Mouse (Mus musculus): ENCODE measurements around the gene Mast4.
A peak's percentile ranks its signal among the peaks of the same experiment; 100 is the strongest.

The Mast4 gene

DNA sequence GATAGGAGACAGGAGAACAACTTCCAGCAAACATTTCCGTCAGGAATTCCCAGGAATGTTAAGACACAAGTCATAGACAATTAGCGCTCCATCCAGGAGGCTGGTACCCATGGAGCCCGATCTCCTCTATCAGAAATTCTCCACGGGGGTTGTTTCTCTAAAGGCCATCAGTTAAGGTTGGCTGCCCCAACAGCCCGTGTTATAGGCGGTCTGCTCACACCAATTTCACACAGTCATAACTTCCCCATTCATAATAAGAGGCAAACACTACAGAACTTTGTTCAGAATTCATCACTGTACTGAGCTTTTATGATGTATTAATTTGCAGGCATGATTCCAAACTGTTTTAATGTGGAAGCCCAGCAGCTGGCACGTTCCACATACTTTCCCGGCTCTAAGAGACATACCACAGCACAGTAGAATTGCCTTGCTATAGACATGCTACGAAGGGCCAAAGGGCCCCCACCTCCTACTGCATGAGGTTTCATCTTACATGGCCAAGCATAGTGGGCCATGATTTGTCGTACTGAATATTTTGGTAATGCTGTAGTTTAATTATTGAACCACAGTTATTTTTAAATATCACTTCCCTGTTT, 19.1 kb downstream of the Mast4 start:
- DNase-seq (ENCODE audit: low spot score) = no peak

GRCm38 (mm10) chr13:103308296-103308695, 26.0 kb downstream of the Mast4 start:
- DNase-seq (ENCODE audit: low spot score) = no peak

DNA sequence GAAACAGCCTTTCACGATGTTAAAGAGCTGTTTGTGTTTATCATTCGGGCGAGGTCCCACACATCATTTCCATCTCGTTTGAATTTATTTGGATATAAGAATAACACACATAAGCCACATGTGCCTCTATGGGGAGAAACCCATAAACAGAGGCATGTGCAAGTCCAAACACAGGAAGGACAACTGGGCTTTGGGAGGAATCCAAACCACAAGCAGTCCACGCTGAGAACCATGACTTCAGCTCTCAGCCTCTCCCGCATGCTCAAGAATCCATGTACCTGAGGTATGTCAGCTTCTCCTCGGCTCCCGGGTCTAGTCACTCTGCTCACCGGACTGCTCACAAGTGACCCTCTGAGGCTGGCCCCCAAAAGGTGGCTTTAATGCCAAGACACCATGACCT, 30.5 kb downstream of the Mast4 start:
- DNase-seq (ENCODE audit: low spot score) = no peak

GRCm38 (mm10) chr13:103302508-103302907, 31.8 kb downstream of the Mast4 start:
- no peak for DNase-seq (ENCODE audit: low spot score)

DNA sequence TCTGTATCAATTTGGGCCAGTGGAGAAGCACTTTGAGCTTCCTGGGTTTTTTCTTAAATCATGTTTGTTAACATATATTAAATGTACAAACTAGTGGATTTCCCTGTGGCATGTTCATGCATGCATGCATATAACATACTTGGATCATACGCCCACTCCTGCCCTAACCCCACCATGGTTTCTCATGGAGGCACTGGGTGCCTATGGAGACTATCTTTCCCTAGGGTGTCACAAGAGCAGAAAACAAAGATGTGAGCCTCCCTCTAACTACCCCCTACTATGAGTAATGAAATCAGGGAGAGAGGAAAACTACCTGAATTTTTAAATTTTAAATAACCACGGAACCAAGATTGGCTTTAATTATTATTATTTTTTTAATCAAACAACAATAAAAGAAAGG, 32.2 kb downstream of the Mast4 start:
- no peak for DNase-seq (ENCODE audit: low spot score)

- DNase-seq (ENCODE audit: low spot score) = no peak
Measured at GRCm38 (mm10) chr13:103294424-103294823, 39.9 kb downstream of the Mast4 start.

- no peak for DNase-seq (ENCODE audit: low spot score)
Measured at GRCm38 (mm10) chr13:103293121-103293520, 41.2 kb downstream of the Mast4 start.

- DNase-seq (ENCODE audit: low spot score) = no peak
Measured at GRCm38 (mm10) chr13:103291098-103291497, 43.2 kb downstream of the Mast4 start.

DNA sequence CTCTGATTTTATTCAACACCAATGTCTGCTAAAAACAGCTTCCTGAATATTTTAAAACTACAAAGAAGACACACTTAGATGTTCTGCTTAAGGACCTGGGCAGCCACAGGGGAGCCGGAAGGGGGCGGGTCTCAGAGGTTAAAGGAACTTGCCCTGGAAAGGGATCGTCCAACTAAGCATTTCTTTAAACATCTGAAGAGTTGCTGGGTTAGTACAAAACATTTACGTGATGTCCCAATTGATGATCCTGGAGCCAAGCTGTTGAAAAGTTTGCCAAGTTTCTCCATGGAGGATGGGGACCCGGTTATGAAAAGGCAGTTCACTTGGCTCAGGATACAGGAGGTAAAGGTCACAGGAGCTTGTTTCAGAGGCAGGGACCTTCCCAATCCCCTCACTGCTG, 48.5 kb downstream of the Mast4 start:
- no peak for DNase-seq (ENCODE audit: low spot score)

DNA sequence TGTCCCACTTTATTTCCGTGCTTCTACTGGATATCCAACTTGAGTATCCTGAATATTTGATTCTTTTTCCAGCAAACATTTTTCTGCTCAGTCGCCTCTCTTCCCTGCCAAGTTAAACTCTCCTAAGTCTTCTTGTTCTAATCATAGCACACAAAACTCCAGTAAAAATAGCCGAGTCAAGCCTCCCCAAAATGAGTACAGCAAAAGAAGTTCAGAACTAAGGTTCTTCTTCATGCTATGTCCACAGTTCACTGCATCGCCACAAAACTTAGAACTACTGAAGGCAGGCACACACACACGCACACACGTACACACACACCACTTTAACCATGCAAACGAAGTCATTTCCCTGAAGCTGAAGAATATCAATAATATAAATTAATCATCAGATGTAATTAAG, 49.3 kb downstream of the Mast4 start:
- DNase-seq (ENCODE audit: low spot score) = no peak

DNA sequence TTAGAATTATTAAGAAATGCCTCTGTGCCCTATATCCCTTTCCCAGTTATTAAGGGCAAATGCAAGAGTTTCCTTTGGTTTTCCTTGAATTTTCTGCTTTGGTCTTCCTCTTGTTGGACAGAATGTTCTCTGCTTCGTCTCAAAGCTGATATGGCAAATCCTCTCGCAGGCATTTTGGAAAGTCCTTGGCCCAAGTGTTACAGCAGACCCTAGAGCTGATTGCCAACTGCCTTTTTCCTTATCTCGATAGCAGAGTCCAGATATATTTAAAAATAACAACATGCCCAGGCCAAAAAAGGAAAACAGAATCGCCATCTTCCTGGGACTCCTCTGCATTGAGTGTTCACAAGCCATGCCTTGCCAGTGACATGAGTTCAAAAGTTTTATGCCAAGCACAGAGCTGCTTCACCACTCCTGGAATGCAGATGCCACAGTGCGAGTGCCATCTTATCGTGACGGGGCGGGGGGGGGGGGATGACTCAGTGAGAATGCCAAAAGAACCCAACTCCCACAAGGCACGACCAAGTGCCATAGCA, 63.4 kb downstream of the Mast4 start:
- no peak for DNase-seq (ENCODE audit: low spot score)

DNA sequence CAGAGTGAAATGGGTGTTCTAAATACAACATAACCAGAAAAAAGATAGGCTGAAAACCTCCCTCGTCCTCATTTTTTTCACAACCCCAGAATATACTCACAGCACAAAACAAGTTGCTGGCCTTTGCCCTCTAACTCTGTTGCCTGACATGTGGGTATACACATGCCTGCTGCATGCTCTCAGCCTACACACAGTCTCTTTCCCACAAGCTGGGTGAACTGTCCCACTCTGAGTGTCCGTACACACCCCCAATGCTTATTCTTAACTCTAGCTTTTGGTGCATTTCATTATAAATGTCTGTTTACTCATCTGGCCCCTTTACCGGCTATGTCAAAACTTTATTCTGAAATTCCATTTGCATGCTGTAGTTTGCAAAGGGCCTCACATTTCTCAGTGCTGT, 71.6 kb downstream of the Mast4 start:
- DNase-seq (ENCODE audit: low spot score) = no peak

DNA sequence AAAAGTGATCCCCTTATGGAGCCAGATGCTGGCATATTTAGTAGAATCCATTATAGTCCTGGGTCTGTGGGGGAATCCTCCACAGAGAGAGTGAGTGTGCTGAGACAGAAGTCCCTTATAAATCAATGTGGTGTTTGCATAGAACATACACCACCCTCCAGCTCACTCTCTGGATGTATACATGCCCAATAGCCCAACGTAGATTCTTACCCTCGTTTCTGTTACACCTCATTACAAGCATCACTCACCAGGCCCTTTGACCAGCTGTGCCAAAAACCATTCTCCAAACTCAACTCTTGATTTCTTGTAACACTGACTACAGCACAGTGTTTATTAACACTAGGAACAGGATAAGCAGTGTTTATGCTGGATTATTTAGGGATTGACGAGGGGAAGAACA, 72.2 kb downstream of the Mast4 start:
- DNase-seq (ENCODE audit: low spot score) = no peak

GRCm38 (mm10) chr13:103260414-103260813, 73.9 kb downstream of the Mast4 start:
- peak; percentile 14 for DNase-seq (ENCODE audit: low spot score)

GRCm38 (mm10) chr13:103258106-103258505, 76.2 kb downstream of the Mast4 start:
- DNase-seq (ENCODE audit: low spot score) = no peak

- DNase-seq (ENCODE audit: low spot score) = no peak
Measured at GRCm38 (mm10) chr13:103254861-103255260, 79.4 kb downstream of the Mast4 start.

DNA sequence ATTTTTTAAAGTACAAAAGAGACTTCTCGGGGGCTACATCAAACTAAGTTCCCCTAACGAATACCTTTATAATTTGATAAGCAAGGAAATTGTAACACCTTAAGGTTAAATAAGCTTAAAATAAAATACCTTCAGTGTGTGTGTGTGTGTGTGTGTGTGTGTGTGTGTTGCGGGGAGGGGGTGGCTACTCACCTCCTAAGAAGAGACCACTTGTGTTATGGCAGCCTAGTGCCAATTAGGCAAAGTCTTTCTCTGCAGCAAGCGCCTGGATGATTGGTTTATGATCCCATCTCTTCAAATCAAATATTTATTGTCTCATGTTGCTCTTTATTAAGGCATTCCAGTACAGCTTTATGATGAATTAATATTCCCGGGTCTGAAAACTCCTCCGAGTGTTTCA, 81.2 kb downstream of the Mast4 start:
- no peak for DNase-seq (ENCODE audit: low spot score)

- DNase-seq (ENCODE audit: low spot score) = no peak
Measured at GRCm38 (mm10) chr13:103248102-103249054, 85.9 kb downstream of the Mast4 start.

GRCm38 (mm10) chr13:103246973-103247718, 87.2 kb downstream of the Mast4 start:
- no peak for DNase-seq (ENCODE audit: low spot score)

- DNase-seq (ENCODE audit: low spot score) = no peak
Measured at GRCm38 (mm10) chr13:103245431-103245830, 88.9 kb downstream of the Mast4 start.

DNA sequence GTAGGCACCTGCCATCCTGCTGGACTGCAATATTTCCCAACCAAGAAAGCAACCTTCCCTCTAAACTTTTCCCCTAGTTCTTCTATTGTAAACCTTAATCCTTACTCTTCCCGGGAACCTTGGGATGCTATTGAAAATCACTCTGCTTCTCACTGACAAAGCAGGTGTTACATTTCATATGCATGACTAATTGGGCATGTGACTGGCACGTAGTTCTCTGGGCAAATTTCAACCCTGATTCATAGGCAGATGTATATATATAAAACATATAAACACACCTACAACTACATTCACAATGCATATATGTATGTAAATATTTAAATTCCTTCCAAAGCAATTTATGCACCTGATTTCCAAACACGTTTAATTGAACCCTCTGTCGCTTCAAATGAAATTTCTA, 90.2 kb downstream of the Mast4 start:
- no peak for DNase-seq (ENCODE audit: low spot score)

- no peak for DNase-seq (ENCODE audit: low spot score)
Measured at GRCm38 (mm10) chr13:103241092-103241491, 93.2 kb downstream of the Mast4 start.

- DNase-seq (ENCODE audit: low spot score) = no peak
Measured at GRCm38 (mm10) chr13:103239654-103240053, 94.6 kb downstream of the Mast4 start.
